ENCODE assay signal across 8 mouse cellular contexts in the genomic region with DNA sequence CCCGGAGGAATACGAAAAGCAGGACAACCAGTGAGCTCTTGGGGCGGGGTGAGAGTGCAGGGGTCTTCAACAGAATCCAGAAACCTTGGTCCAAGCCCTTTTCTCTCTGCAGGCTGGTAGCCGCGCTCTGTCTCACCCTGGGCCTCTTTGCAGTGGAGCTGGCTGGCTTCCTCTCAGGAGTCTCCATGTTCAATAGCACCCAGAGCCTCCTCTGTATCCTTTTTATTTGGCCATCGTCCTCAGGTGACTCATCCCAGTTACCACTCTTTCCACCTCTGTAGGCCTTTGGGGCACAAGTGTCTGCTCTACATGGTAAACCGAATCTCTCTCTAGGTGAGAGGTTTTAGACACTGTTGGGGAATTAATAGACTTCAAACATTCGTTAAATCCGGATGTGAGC. TPM values are rescaled to one million over a fixed set of nuclear protein-coding genes. Genes with fewer than 3 reads are reported as not detected.
DNase-seq lines count a peak whose midpoint lies in the region; ATAC-seq and TF ChIP-seq lines count a peak whose summit lies in the region.

No protein-coding gene starts in this region.

- 24% methylated on average over 9 of the region's 9 CpGs for WGBS in kidney, embryonic 15.5 days
- WGBS in hindbrain, embryonic 12.5 days: 22% methylated on average over 9 of the region's 9 CpGs
- 25% methylated on average over 9 of the region's 9 CpGs for WGBS in midbrain, embryonic 13.5 days

- no peak for TF ChIP-seq POLR2A in bone marrow macrophage, adult 2 months (IDR thresholded peaks at IDR 0.05; ENCODE audit: borderline replicate concordance, low read depth, low read length)

- DNase-seq in kidney, postnatal 4 days: no peak
- no peak for DNase-seq in urinary bladder, postnatal 4 days (ENCODE audit: low spot score in 2 of 2)
- DNase-seq in layer of hippocampus, postnatal 14 days (ENCODE audit: low spot score in 2 of 2): no peak

- TF ChIP-seq CTCF in bone marrow macrophage, adult 2 months (IDR thresholded peaks at IDR 0.05; ENCODE audit: low read depth, low read length): no peak

- H3K4me1 ChIP-seq in kidney, embryonic 15.5 days: peaks cover 45% of the 10 kb centered on the region
- H3K4me1 ChIP-seq in bone marrow macrophage, adult 2 months (ENCODE audit: control insufficient read depth, insufficient read depth, low read length): peaks cover 23% of the 10 kb centered on the region
- H3K4me1 ChIP-seq in hindbrain, embryonic 12.5 days: peaks cover 33% of the 10 kb centered on the region
- H3K4me1 ChIP-seq in midbrain, embryonic 13.5 days (replicated peaks): peaks cover 36% of the 10 kb centered on the region

- no peaks in the 10 kb centered on the region for H3K27me3 ChIP-seq in kidney, embryonic 15.5 days
- H3K27me3 ChIP-seq in hindbrain, embryonic 12.5 days: no peaks in the 10 kb centered on the region
- H3K27me3 ChIP-seq in midbrain, embryonic 13.5 days: no peaks in the 10 kb centered on the region

- H3K9me3 ChIP-seq in kidney, embryonic 15.5 days (replicated peaks): no peaks in the 10 kb centered on the region
- H3K9me3 ChIP-seq in hindbrain, embryonic 12.5 days (replicated peaks): no peaks in the 10 kb centered on the region
- H3K9me3 ChIP-seq in midbrain, embryonic 13.5 days: no peaks in the 10 kb centered on the region

- ATAC-seq in kidney, embryonic 15.5 days (replicated peaks; ENCODE audit: low FRiP score): no peak
- no peak for ATAC-seq in hindbrain, embryonic 12.5 days (ENCODE audit: low FRiP score)
- no peak for ATAC-seq in midbrain, embryonic 13.5 days
- ATAC-seq in CD4-positive, CD25-positive, alpha-beta regulatory T cell, adult 4 months: no peak

- peak overlapping the region; percentile 67 for H3K9ac ChIP-seq in kidney, embryonic 15.5 days
- H3K9ac ChIP-seq in hindbrain, embryonic 12.5 days: peak overlapping the region; percentile 75
- H3K9ac ChIP-seq in midbrain, embryonic 13.5 days (replicated peaks): peak overlapping the region; percentile 85

- peak overlapping the region; percentile 82 for H3K4me2 ChIP-seq in kidney, embryonic 15.5 days
- H3K4me2 ChIP-seq in hindbrain, embryonic 12.5 days (replicated peaks): peak overlapping the region; percentile 78
- peak overlapping the region; percentile 90 for H3K4me2 ChIP-seq in midbrain, embryonic 13.5 days (replicated peaks)

- H3K27ac ChIP-seq in kidney, embryonic 15.5 days: peak overlapping the region; percentile 96
- H3K27ac ChIP-seq in bone marrow macrophage, adult 2 months (ENCODE audit: insufficient read depth, low read depth, low read length): 0 out of 2 replicates have a peak overlapping the region, but pooled peaks have one; percentile 3
- H3K27ac ChIP-seq in hindbrain, embryonic 12.5 days: peak overlapping the region; percentile 89
- H3K27ac ChIP-seq in midbrain, embryonic 13.5 days: peak overlapping the region; percentile 90

- peak overlapping the region; percentile 60 for H3K4me3 ChIP-seq in kidney, embryonic 15.5 days (replicated peaks)
- H3K4me3 ChIP-seq in bone marrow macrophage, adult 2 months (ENCODE audit: insufficient read depth, low read length): peak overlapping the region; percentile 69
- peak overlapping the region; percentile 52 for H3K4me3 ChIP-seq in hindbrain, embryonic 12.5 days
- H3K4me3 ChIP-seq in midbrain, embryonic 13.5 days (replicated peaks): peak overlapping the region; percentile 57

- no peaks in the 10 kb centered on the region for H3K36me3 ChIP-seq in kidney, embryonic 15.5 days
- no peaks in the 10 kb centered on the region for H3K36me3 ChIP-seq in hindbrain, embryonic 12.5 days
- H3K36me3 ChIP-seq in midbrain, embryonic 13.5 days: no peaks in the 10 kb centered on the region

RNA-seq across cellular contexts. Expression of gene Tmem107, which starts 0.7 kb away (rescaled TPM):
- 60.8 and 64.3 TPM in 2 replicates for polyA plus RNA-seq in kidney, embryonic 15.5 days (2015; fragmentation: Nextera tagmentation; extraction: Ambion mirVana)
- 9.8 and 14.6 TPM in 2 replicates for polyA plus RNA-seq in bone marrow macrophage, adult 2 months (2012; ENCODE audit: insufficient read depth, insufficient read length, missing spikeins)
- 39.4 and 45.1 TPM in 2 replicates for polyA plus RNA-seq in hindbrain, embryonic 12.5 days (2016; fragmentation: Nextera tagmentation; extraction: Ambion mirVana)
- polyA plus RNA-seq in midbrain, embryonic 13.5 days (2015; fragmentation: Nextera tagmentation; extraction: Ambion mirVana): 31.7 and 42.5 TPM in 2 replicates
- polyA plus RNA-seq in CD4-positive, CD25-positive, alpha-beta regulatory T cell, adult 4 months (2017; shearing (Covaris generic)): 1 to 10 TPM; 2.4 to 4.2 TPM
- total RNA-seq in layer of hippocampus, postnatal 14 days (2021): 10 to 100 TPM; 13.5 to 13.7 TPM

RNA-seq across cellular contexts. Expression of gene Borcs6, which starts 11.7 kb away (rescaled TPM):
- polyA plus RNA-seq in kidney, embryonic 15.5 days (2015; fragmentation: Nextera tagmentation; extraction: Ambion mirVana): 7.4 and 8.7 TPM in 2 replicates
- 30.5 and 36.9 TPM in 2 replicates for polyA plus RNA-seq in bone marrow macrophage, adult 2 months (2012; ENCODE audit: insufficient read depth, insufficient read length, missing spikeins)
- 15.8 and 16.6 TPM in 2 replicates for polyA plus RNA-seq in hindbrain, embryonic 12.5 days (2016; fragmentation: Nextera tagmentation; extraction: Ambion mirVana)
- 11.3 and 13.5 TPM in 2 replicates for polyA plus RNA-seq in midbrain, embryonic 13.5 days (2015; fragmentation: Nextera tagmentation; extraction: Ambion mirVana)
- 1 to 10 TPM; 1.0 to 1.4 TPM for polyA plus RNA-seq in CD4-positive, CD25-positive, alpha-beta regulatory T cell, adult 4 months (2017; shearing (Covaris generic))
- 10 to 100 TPM; 25.2 to 26.4 TPM for total RNA-seq in layer of hippocampus, postnatal 14 days (2021)

RNA-seq across cellular contexts. Expression of gene Vamp2, which starts 17.0 kb away (rescaled TPM):
- 83.5 and 101 TPM in 2 replicates for polyA plus RNA-seq in kidney, embryonic 15.5 days (2015; fragmentation: Nextera tagmentation; extraction: Ambion mirVana)
- 76.6 and 79.4 TPM in 2 replicates for polyA plus RNA-seq in bone marrow macrophage, adult 2 months (2012; ENCODE audit: insufficient read depth, insufficient read length, missing spikeins)
- polyA plus RNA-seq in hindbrain, embryonic 12.5 days (2016; fragmentation: Nextera tagmentation; extraction: Ambion mirVana): 140 and 159 TPM in 2 replicates
- 175 and 188 TPM in 2 replicates for polyA plus RNA-seq in midbrain, embryonic 13.5 days (2015; fragmentation: Nextera tagmentation; extraction: Ambion mirVana)
- polyA plus RNA-seq in CD4-positive, CD25-positive, alpha-beta regulatory T cell, adult 4 months (2017; shearing (Covaris generic)): 10 to 100 TPM; 26.0 to 35.9 TPM
- 1,000 to 10,000 TPM; 1,073 to 1,118 TPM for total RNA-seq in layer of hippocampus, postnatal 14 days (2021)

RNA-seq across cellular contexts. Expression of gene Per1, which starts 23.8 kb away (rescaled TPM):
- 12.1 and 13.7 TPM in 2 replicates for polyA plus RNA-seq in kidney, embryonic 15.5 days (2015; fragmentation: Nextera tagmentation; extraction: Ambion mirVana)
- polyA plus RNA-seq in bone marrow macrophage, adult 2 months (2012; ENCODE audit: insufficient read depth, insufficient read length, missing spikeins): 24.7 and 35.9 TPM in 2 replicates
- 9.8 and 11.6 TPM in 2 replicates for polyA plus RNA-seq in hindbrain, embryonic 12.5 days (2016; fragmentation: Nextera tagmentation; extraction: Ambion mirVana)
- polyA plus RNA-seq in midbrain, embryonic 13.5 days (2015; fragmentation: Nextera tagmentation; extraction: Ambion mirVana): 8.6 and 10.5 TPM in 2 replicates
- polyA plus RNA-seq in CD4-positive, CD25-positive, alpha-beta regulatory T cell, adult 4 months (2017; shearing (Covaris generic)): 1 to 10 TPM; 4.5 to 6.6 TPM
- total RNA-seq in layer of hippocampus, postnatal 14 days (2021): 10 to 100 TPM; 84.4 to 86.8 TPM

RNA-seq across cellular contexts. Expression of gene Aurkb, which starts 25.8 kb away (rescaled TPM):
- polyA plus RNA-seq in kidney, embryonic 15.5 days (2015; fragmentation: Nextera tagmentation; extraction: Ambion mirVana): 164 and 175 TPM in 2 replicates
- polyA plus RNA-seq in bone marrow macrophage, adult 2 months (2012; ENCODE audit: insufficient read depth, insufficient read length, missing spikeins): 52.8 and 53.9 TPM in 2 replicates
- polyA plus RNA-seq in hindbrain, embryonic 12.5 days (2016; fragmentation: Nextera tagmentation; extraction: Ambion mirVana): 95.5 and 100 TPM in 2 replicates
- polyA plus RNA-seq in midbrain, embryonic 13.5 days (2015; fragmentation: Nextera tagmentation; extraction: Ambion mirVana): 61.3 and 62.6 TPM in 2 replicates
- 10 to 100 TPM in 1 of 2 experiments, 1 to 10 TPM in 1; 9.0 to 17.8 TPM for polyA plus RNA-seq in CD4-positive, CD25-positive, alpha-beta regulatory T cell, adult 4 months (2017; shearing (Covaris generic))
- 1 to 10 TPM; 2.1 to 2.3 TPM for total RNA-seq in layer of hippocampus, postnatal 14 days (2021)

Comparison
In these comparisons a context has a peak if more than half of its experiments do, and no peak if none do; other contexts are left out.
1. H3K27ac ChIP-seq: peak in every context shown above with its lines; median percentile 96 in kidney, embryonic 15.5 days; 90 in midbrain, embryonic 13.5 days; 89 in hindbrain, embryonic 12.5 days; 3 in bone marrow macrophage, adult 2 months.